Mouse (Mus musculus): ENCODE measurements around the gene Gm10401. TPM values are rescaled to one million over a fixed set of nuclear protein-coding genes. Genes with fewer than 3 reads are reported as not detected.

Gene Gm10401
- total and polyA plus RNA-seq, 3 experiments: 1.7 to 10.9 TPM; not detected in 1

GRCm38 (mm10) chr5:115143552-115143951 lies 45.5 kb upstream of the Gm10401 start:
- DNase-seq (ENCODE audit: extremely low read depth): no peak
- Histone ChIP-seq H3K4me3 (replicated peaks in 1 of 3; ENCODE audit: low read depth in 2 of 3, low read length in 2 of 3, poor library complexity in 1 of 3) (no peak overlapping the region), H3K9me3 (replicated peaks; ENCODE audit: low read length) (no peaks in the 10 kb centered on the region), H3K36me3 (replicated peaks in 1 of 2; ENCODE audit: control insufficient read depth in 1 of 2, insufficient read depth in 1 of 2, low read length in 1 of 2) (peaks cover 38 to 65% of the 10 kb centered on the region in 2 experiments), H3K27me3 (replicated peaks) (no peaks in the 10 kb centered on the region), H3K4me2 (ENCODE audit: insufficient read depth, low read depth, poor library complexity, severe bottlenecking) (no peak overlapping the region), H3K4me1 (ENCODE audit: control insufficient read depth in 1 of 2, insufficient read depth in 2 of 2) (no peaks in the 10 kb centered on the region), H3K27ac (ENCODE audit: insufficient read depth, low read depth) (no peak overlapping the region), H3K9ac (ENCODE audit: insufficient read depth, low read depth) (no peak overlapping the region), H3K79me2 (replicated peaks; ENCODE audit: control insufficient read depth, extremely low read depth, insufficient read depth, poor library complexity, severe bottlenecking) (no peaks in the 10 kb centered on the region)
- in situ Hi-C loops (cut with MboI; ENCODE audit: low pct_ligation_motif_present, low pct_unique_long_range_greater_than_20kb, low sequenced_read_pairs) (no loop called here), dilution Hi-C loops (cut with MboI; ENCODE audit: extremely low pct_ligation_motif_present, extremely low pct_unique_long_range_greater_than_20kb, low sequenced_read_pairs) (no loop called here)
- TF ChIP-seq TBP (conservative IDR thresholded peaks at IDR 0.05; ENCODE audit: low read depth, low read length) (no peak), POLR2A (IDR thresholded peaks at IDR 0.05; ENCODE audit: low read depth, low read length) (no peak), CHD2 (IDR thresholded peaks at IDR 0.05; ENCODE audit: low read length) (no peak), ELF1 (IDR thresholded peaks at IDR 0.05; ENCODE audit: low read depth, low read length) (no peak), IRF4 (IDR thresholded peaks at IDR 0.05; ENCODE audit: low read depth, low read length) (no peak), RAD21 (IDR thresholded peaks at IDR 0.05; ENCODE audit: low read depth, low read length) (no peak), ZKSCAN1 (IDR thresholded peaks at IDR 0.05; ENCODE audit: borderline replicate concordance, low read depth, low read length) (no peak)

GRCm38 (mm10) chr5:115142166-115142697 lies 44.1 kb upstream of the Gm10401 start:
- no peaks in the 10 kb centered on the region for H3K4me1 ChIP-seq (ENCODE audit: control insufficient read depth in 1 of 2, insufficient read depth in 2 of 2)
- peaks cover 1% of the 10 kb centered on the region for H3K27me3 ChIP-seq (replicated peaks)
- no peak overlapping the region for H3K27ac ChIP-seq (ENCODE audit: insufficient read depth, low read depth)
- no peak for DNase-seq (ENCODE audit: extremely low read depth)
- TF ChIP-seq ZKSCAN1 (IDR thresholded peaks at IDR 0.05; ENCODE audit: borderline replicate concordance, low read depth, low read length) (no peak), BHLHE40 (IDR thresholded peaks at IDR 0.05; ENCODE audit: low read depth, low read length) (no peak), MAFK (IDR thresholded peaks at IDR 0.05; ENCODE audit: insufficient replicate concordance, low read length) (no peak), MAX (IDR thresholded peaks at IDR 0.05; ENCODE audit: low read length) (no peak), MYC (IDR thresholded peaks at IDR 0.05; ENCODE audit: low read depth, low read length) (no peak), MXI1 (IDR thresholded peaks at IDR 0.05; ENCODE audit: low read depth, low read length) (no peak), IRF4 (IDR thresholded peaks at IDR 0.05; ENCODE audit: low read depth, low read length) (no peak), MEF2A (IDR thresholded peaks at IDR 0.05; ENCODE audit: borderline replicate concordance, low read depth, low read length) (no peak), USF1 (IDR thresholded peaks at IDR 0.05; ENCODE audit: low read depth, low read length) (no peak), PAX5 (IDR thresholded peaks at IDR 0.05; ENCODE audit: low read length) (no peak)
- no peak overlapping the region for H3K4me3 ChIP-seq (replicated peaks in 1 of 3; ENCODE audit: low read depth in 2 of 3, low read length in 2 of 3, poor library complexity in 1 of 3)
- H3K9ac ChIP-seq (ENCODE audit: insufficient read depth, low read depth): no peak overlapping the region
- dilution Hi-C loops (cut with MboI; ENCODE audit: extremely low pct_ligation_motif_present, extremely low pct_unique_long_range_greater_than_20kb, low sequenced_read_pairs): no loop called here
- H3K4me2 ChIP-seq (ENCODE audit: insufficient read depth, low read depth, poor library complexity, severe bottlenecking): no peak overlapping the region
- H3K79me2 ChIP-seq (replicated peaks; ENCODE audit: control insufficient read depth, extremely low read depth, insufficient read depth, poor library complexity, severe bottlenecking): no peaks in the 10 kb centered on the region
- H3K36me3 ChIP-seq (replicated peaks in 1 of 2; ENCODE audit: control insufficient read depth in 1 of 2, insufficient read depth in 1 of 2, low read length in 1 of 2): peaks cover 24 to 51% of the 10 kb centered on the region in 2 experiments
- H3K9me3 ChIP-seq (replicated peaks; ENCODE audit: low read length): no peaks in the 10 kb centered on the region
- in situ Hi-C loops (cut with MboI; ENCODE audit: low pct_ligation_motif_present, low pct_unique_long_range_greater_than_20kb, low sequenced_read_pairs): no loop called here
